ENCODE assay signal across 7 mouse cellular contexts in the genomic region with DNA sequence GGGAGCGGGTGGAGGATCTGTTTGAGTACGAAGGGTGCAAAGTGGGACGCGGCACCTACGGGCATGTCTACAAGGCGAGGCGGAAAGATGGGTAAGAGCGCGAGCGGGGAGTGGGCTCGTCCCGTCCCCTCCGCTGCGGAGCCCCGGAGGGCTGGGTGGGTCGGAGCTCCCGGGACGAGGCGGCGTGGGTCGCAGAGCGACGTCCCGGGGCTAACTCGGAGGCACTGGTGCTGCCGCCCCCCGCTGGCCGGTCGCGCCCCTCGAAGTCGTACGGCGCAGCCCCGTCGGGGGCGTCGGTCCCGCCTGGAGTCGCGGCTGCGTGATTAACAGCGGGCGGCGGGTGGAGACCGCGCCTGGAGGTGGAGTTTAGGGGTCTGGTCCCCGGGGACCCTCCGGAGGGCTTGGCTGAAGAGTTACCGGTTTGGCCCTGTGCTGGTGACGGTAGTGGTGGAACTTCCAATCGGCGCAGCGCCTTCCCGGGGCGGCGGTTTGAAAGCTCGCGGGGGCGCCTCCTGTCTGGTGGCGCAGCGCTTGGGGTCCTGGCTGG. TPM values are rescaled to one million over a fixed set of nuclear protein-coding genes. Genes with fewer than 3 reads are reported as not detected.
DNase-seq lines count a peak whose midpoint lies in the region; ATAC-seq and TF ChIP-seq lines count a peak whose summit lies in the region.

No protein-coding gene starts in this region.

- WGBS in forebrain, embryonic 14.5 days = under 1% methylated on average over 60 of the region's 62 CpGs
- WGBS in macrophage (ENCODE audit: missing documents) = under 1% methylated on average over 60 of the region's 62 CpGs

- intact Hi-C loops in heart, postnatal 36 days (cut with DNase I) = loop anchor here (1.0 to 5.0 kb wide), 3 partner anchors 47 to 173 kb away; a partner anchor contains a TSS

- peak; percentile 64 for DNase-seq in MEL (ENCODE audit: low read depth, low spot score)
- peak; percentile 58 to 71 for DNase-seq in adrenal gland, postnatal 36 days
- peak; percentile 73 for DNase-seq in forebrain, embryonic 14.5 days (ENCODE audit: low spot score)
- peak; percentile 63 to 79 for DNase-seq in heart, postnatal 36 days
- peak; percentile 68 to 69 for DNase-seq in layer of hippocampus, postnatal 10 days (ENCODE audit: low spot score in 2 of 2)
- peak; percentile 59 for DNase-seq in right cerebral cortex, postnatal 4 days

- no peaks in the 10 kb centered on the region for H3K27me3 ChIP-seq in MEL (ENCODE audit: control insufficient read depth in 1 of 2, insufficient read depth in 2 of 2, low read length in 2 of 2)
- no peaks in the 10 kb centered on the region for H3K27me3 ChIP-seq in forebrain, embryonic 14.5 days (replicated peaks; ENCODE audit: control insufficient read depth, insufficient read depth, low read length)

- peak; percentile 42 for ATAC-seq in forebrain, embryonic 14.5 days

- H3K79me2 ChIP-seq in MEL (ENCODE audit: control insufficient read depth, insufficient read depth, low read length, poor library complexity) (peaks cover 6% of the 10 kb centered on the region; the same call in 1 of the 2 replicates), macrophage (ENCODE audit: inconsistent target) (peaks cover 50% of the 10 kb centered on the region)

- peak overlapping the region; percentile 72 for H3K27ac ChIP-seq in MEL (ENCODE audit: control insufficient read depth, low read depth, low read length)
- peak overlapping the region; percentile 95 for H3K27ac ChIP-seq in forebrain, embryonic 14.5 days (ENCODE audit: low read depth, low read length)
- 0 out of 2 replicates have a peak overlapping the region, but pooled peaks have one; percentile 34 for H3K27ac ChIP-seq in macrophage

- peak overlapping the region; percentile 91 for H3K9ac ChIP-seq in MEL (ENCODE audit: control insufficient read depth, low read depth, low read length, poor library complexity, severe bottlenecking)
- H3K9ac ChIP-seq in forebrain, embryonic 14.5 days (ENCODE audit: low read length) = peak overlapping the region; percentile 88

- H3K4me2 ChIP-seq in forebrain, embryonic 14.5 days (ENCODE audit: low read length) = peak overlapping the region; percentile 70

- TF ChIP-seq EP300 in MEL (IDR thresholded peaks at IDR 0.05; ENCODE audit: low read depth in 1 of 2, low read length in 2 of 2) = no peak

- TF ChIP-seq RAD21 in MEL (IDR thresholded peaks at IDR 0.05; ENCODE audit: low read depth, low read length) = no peak

- peaks cover 0 to 6% of the 10 kb centered on the region in 2 experiments; a peak in 2 of 4 replicates for H3K4me1 ChIP-seq in MEL (ENCODE audit: control insufficient read depth in 1 of 2, insufficient read depth in 2 of 2, low read length in 2 of 2)
- peaks cover 13% of the 10 kb centered on the region for H3K4me1 ChIP-seq in forebrain, embryonic 14.5 days (ENCODE audit: control insufficient read depth, insufficient read depth, low read length)

- peak overlapping the region; percentile 86 for H3K4me3 ChIP-seq in MEL (ENCODE audit: control insufficient read depth in 1 of 2, insufficient read depth in 1 of 2, low read depth in 2 of 2, low read length in 2 of 2)
- H3K4me3 ChIP-seq in forebrain, embryonic 14.5 days (ENCODE audit: low read depth, low read length) = peak overlapping the region; percentile 89
- peak overlapping the region; percentile 54 for H3K4me3 ChIP-seq in macrophage (ENCODE audit: inconsistent target)

- peak in 1 of 3 experiments; percentile 9; a peak in 1 of 6 replicates for TF ChIP-seq CTCF in MEL (IDR thresholded peaks at IDR 0.05 in 2 of 3, conservative IDR thresholded peaks at IDR 0.05 in 1 of 3; ENCODE audit: control insufficient read depth in 1 of 3, insufficient read depth in 1 of 3, low read depth in 2 of 3, low read length in 3 of 3, poor library complexity in 1 of 3, severe bottlenecking in 1 of 3)

- H3K9me3 ChIP-seq in MEL (replicated peaks; ENCODE audit: insufficient read depth, low read length) = no peaks in the 10 kb centered on the region
- no peaks in the 10 kb centered on the region for H3K9me3 ChIP-seq in forebrain, embryonic 14.5 days (replicated peaks; ENCODE audit: control insufficient read depth, low read length)

- H3K36me3 ChIP-seq in MEL (ENCODE audit: control insufficient read depth in 1 of 2, insufficient read depth in 2 of 2, low read length in 2 of 2) = peaks cover 0 to 10% of the 10 kb centered on the region in 2 experiments; a peak in 2 of 4 replicates
- no peaks in the 10 kb centered on the region for H3K36me3 ChIP-seq in forebrain, embryonic 14.5 days (ENCODE audit: control insufficient read depth, insufficient read depth, low read length)
- no peaks in the 10 kb centered on the region for H3K36me3 ChIP-seq in macrophage (ENCODE audit: inconsistent target)

- no peak for TF ChIP-seq POLR2A in MEL (IDR thresholded peaks at IDR 0.05; ENCODE audit: control insufficient read depth in 1 of 2, insufficient read depth in 1 of 2, low read depth in 1 of 2, low read length in 2 of 2, poor library complexity in 1 of 2)

TF ChIP-seq in MEL, 35 proteins besides CTCF, POLR2A, EP300 and RAD21:
- TF ChIP-seq TCF12 (IDR thresholded peaks at IDR 0.05; ENCODE audit: low read depth, low read length) (no peak), USF1 (IDR thresholded peaks at IDR 0.05; ENCODE audit: low read depth, low read length) (no peak), UBTF (IDR thresholded peaks at IDR 0.05; ENCODE audit: borderline replicate concordance, insufficient read depth, low read depth, low read length) (0 out of 2 replicates have a peak, but pooled peaks have one; percentile 58), MAZ (IDR thresholded peaks at IDR 0.05; ENCODE audit: low read depth, low read length) (0 out of 2 replicates have a peak, but pooled peaks have one; percentile 18), NELFE (IDR thresholded peaks at IDR 0.05; ENCODE audit: low read depth, low read length) (0 out of 2 replicates have a peak, but pooled peaks have one; percentile 7)

RNA-seq across cellular contexts. Expression of a gene that starts 10.3 kb away (rescaled TPM):
- total RNA-seq in MEL (2012; rRNA removed) = 2.8 and 4.8 TPM in 2 replicates
- polyA plus RNA-seq in MEL (2012; ENCODE audit: insufficient read depth in 1 of 2, insufficient read length in 2 of 2, low read depth in 1 of 2, low replicate concordance in 2 of 2, missing spikeins in 1 of 2) = 1 to 10 TPM in 1 of 2 experiments, not detected in 1; 8.2 TPM
- total RNA-seq in adrenal gland, postnatal 36 days (2021) = 10 to 100 TPM in 1 of 2 experiments, 1 to 10 TPM in 1; 7.6 to 17.1 TPM
- 16.4 and 16.6 TPM in 2 replicates for polyA plus RNA-seq in forebrain, embryonic 14.5 days (2014; fragmentation: Nextera tagmentation; extraction: Ambion mirVana)
- total RNA-seq in heart, postnatal 36 days (2021) = 10 to 100 TPM; 14.5 to 16.1 TPM
- 10 to 100 TPM; 24.7 to 27.4 TPM for total RNA-seq in layer of hippocampus, postnatal 10 days (2021)
- total RNA-seq in macrophage (2018; cell fraction: chromatin; rRNA removed) = 10 to 100 TPM in 19 of 26 experiments, 1 to 10 TPM in 7; 1.4 to 19.3 (median 13.5) TPM
- 10 to 100 TPM; 13.5 to 26.2 (median 21.8) TPM for total RNA-seq in macrophage (2018; cell fraction: cytosol; rRNA removed)
- 10 to 100 TPM in 22 of 26 experiments, 1 to 10 TPM in 4; 4.6 to 31.5 (median 18.1) TPM for total RNA-seq in macrophage (2018; cell fraction: nucleus; rRNA removed)
- 14.5 to 17.0 TPM (median 15.9 TPM) in 3 replicates for polyA plus RNA-seq in macrophage (2018)

RNA-seq across cellular contexts. Expression of a gene that starts 47.7 kb away (rescaled TPM):
- 84.7 and 102 TPM in 2 replicates for total RNA-seq in MEL (2012; rRNA removed)
- polyA plus RNA-seq in MEL (2012; ENCODE audit: insufficient read depth in 1 of 2, insufficient read length in 2 of 2, low read depth in 1 of 2, low replicate concordance in 2 of 2, missing spikeins in 1 of 2) (10 to 100 TPM in 1 of 2 experiments, not detected in 1; 81.2 TPM), macrophage (2018) (35.2 to 73.4 TPM (median 38.5 TPM) in 3 replicates)
- total RNA-seq in adrenal gland, postnatal 36 days (2021) = 10 to 100 TPM; 40.9 to 47.8 TPM
- polyA plus RNA-seq in forebrain, embryonic 14.5 days (2014; fragmentation: Nextera tagmentation; extraction: Ambion mirVana) = 50.7 and 69.4 TPM in 2 replicates
- 10 to 100 TPM; 67.0 to 88.5 TPM for total RNA-seq in heart, postnatal 36 days (2021)
- total RNA-seq in layer of hippocampus, postnatal 10 days (2021) = 10 to 100 TPM; 43.2 to 48.9 TPM
- total RNA-seq in macrophage (2018; cell fraction: chromatin; rRNA removed) = 10 to 100 TPM in 21 of 26 experiments, 1 to 10 TPM in 5; 7.0 to 52.8 (median 22.2) TPM
- 10 to 100 TPM; 27.3 to 55.4 (median 42.0) TPM for total RNA-seq in macrophage (2018; cell fraction: cytosol; rRNA removed)
- total RNA-seq in macrophage (2018; cell fraction: nucleus; rRNA removed) = 10 to 100 TPM; 14.4 to 59.7 (median 29.2) TPM

Comparison
In these comparisons a context has a peak if more than half of its experiments do, and no peak if none do; other contexts are left out.
1. Peak in every context shown above with its lines: DNase-seq, ATAC-seq, H3K4me3 ChIP-seq and H3K27ac ChIP-seq.
2. H3K27ac ChIP-seq: peak in every context shown above with its lines; median percentile 95 in forebrain, embryonic 14.5 days; 72 in MEL; 34 in macrophage.